Mouse (Mus musculus): ENCODE results near the gene Hoxd10. TPM values are rescaled to one million over a fixed set of nuclear protein-coding genes. Genes with fewer than 3 reads are reported as not detected.

Hoxd10 gene
- polyA plus RNA-seq, 1 experiment from 2014 or later: 1.6 TPM

GRCm38 (mm10) chr2:74672481-74673362 lies 19.0 kb upstream of the Hoxd10 start:
- Histone ChIP-seq H3K27ac (ENCODE audit: low read depth, low read length) (no peak overlapping the region), H3K27me3 (replicated peaks; ENCODE audit: control insufficient read depth, insufficient read depth, low read length) (peaks cover 99% of the 10 kb centered on the region), H3K4me2 (replicated peaks; ENCODE audit: low read depth) (peak overlapping the region; percentile 58), H3K9ac (ENCODE audit: low read depth, low read length) (no peak overlapping the region), H3K36me3 (ENCODE audit: control insufficient read depth, insufficient read depth) (no peaks in the 10 kb centered on the region), H3K9me3 (ENCODE audit: control insufficient read depth) (no peaks in the 10 kb centered on the region), H3K4me1 (replicated peaks; ENCODE audit: control insufficient read depth, insufficient read depth, low read length) (0 out of 2 replicates have a peak, but pooled peaks cover 3% of the 10 kb centered on the region), H3K4me3 (ENCODE audit: low read depth, low read length) (peak overlapping the region; percentile 38)
- TF ChIP-seq CTCF (IDR thresholded peaks at IDR 0.05; ENCODE audit: low read depth): peak; percentile 86
- WGBS: 6% methylated on average over 39 of the region's 40 CpGs
- no peak for ATAC-seq

GRCm38 (mm10) chr2:74673835-74674425 lies 17.8 kb upstream of the Hoxd10 start:
- no peak for TF ChIP-seq CTCF (IDR thresholded peaks at IDR 0.05; ENCODE audit: low read depth)
- no peak overlapping the region for H3K4me2 ChIP-seq (replicated peaks; ENCODE audit: low read depth)
- peaks cover 99% of the 10 kb centered on the region for H3K27me3 ChIP-seq (replicated peaks; ENCODE audit: control insufficient read depth, insufficient read depth, low read length)
- H3K27ac ChIP-seq (ENCODE audit: low read depth, low read length): no peak overlapping the region
- 5% methylated on average over 24 of the region's 24 CpGs for WGBS
- H3K9me3 ChIP-seq (ENCODE audit: control insufficient read depth): no peaks in the 10 kb centered on the region
- no peaks in the 10 kb centered on the region for H3K4me1 ChIP-seq (replicated peaks; ENCODE audit: control insufficient read depth, insufficient read depth, low read length)
- no peaks in the 10 kb centered on the region for H3K36me3 ChIP-seq (ENCODE audit: control insufficient read depth, insufficient read depth)
- ATAC-seq: no peak
- H3K9ac ChIP-seq (ENCODE audit: low read depth, low read length): no peak overlapping the region
- no peak overlapping the region for H3K4me3 ChIP-seq (ENCODE audit: low read depth, low read length)

GRCm38 (mm10) chr2:74674881-74675665 lies 16.7 kb upstream of the Hoxd10 start, which contains the start of gene Hoxd12:
Gene Hoxd12, plus strand, starts transcription at chr2:74675013.
- no peak within 1 kb of the TSS for H3K4me3 ChIP-seq (ENCODE audit: low read depth, low read length)
- no peak within 1 kb of the TSS for H3K4me2 ChIP-seq (replicated peaks; ENCODE audit: low read depth)
- H3K4me1 ChIP-seq (replicated peaks; ENCODE audit: control insufficient read depth, insufficient read depth, low read length): no peaks in the 10 kb centered on the region
- H3K27ac ChIP-seq (ENCODE audit: low read depth, low read length): no peak within 1 kb of the TSS
- no peaks in the 10 kb centered on the region for H3K36me3 ChIP-seq (ENCODE audit: control insufficient read depth, insufficient read depth)
- ATAC-seq: no peak
- H3K9ac ChIP-seq (ENCODE audit: low read depth, low read length): no peak within 1 kb of the TSS
- TF ChIP-seq CTCF (IDR thresholded peaks at IDR 0.05; ENCODE audit: low read depth): no peak
- H3K27me3 ChIP-seq (replicated peaks; ENCODE audit: control insufficient read depth, insufficient read depth, low read length): peaks cover 99% of the 10 kb centered on the region
- WGBS: 4% methylated on average over 47 of the region's 47 CpGs
- no peaks in the 10 kb centered on the region for H3K9me3 ChIP-seq (ENCODE audit: control insufficient read depth)

- Histone ChIP-seq H3K27ac (ENCODE audit: low read depth, low read length) (no peak overlapping the region), H3K4me1 (replicated peaks; ENCODE audit: control insufficient read depth, insufficient read depth, low read length) (no peaks in the 10 kb centered on the region)
These were observed 15.9 kb upstream of the Hoxd10 start for GRCm38 (mm10) chr2:74675666-74676282.

DNA sequence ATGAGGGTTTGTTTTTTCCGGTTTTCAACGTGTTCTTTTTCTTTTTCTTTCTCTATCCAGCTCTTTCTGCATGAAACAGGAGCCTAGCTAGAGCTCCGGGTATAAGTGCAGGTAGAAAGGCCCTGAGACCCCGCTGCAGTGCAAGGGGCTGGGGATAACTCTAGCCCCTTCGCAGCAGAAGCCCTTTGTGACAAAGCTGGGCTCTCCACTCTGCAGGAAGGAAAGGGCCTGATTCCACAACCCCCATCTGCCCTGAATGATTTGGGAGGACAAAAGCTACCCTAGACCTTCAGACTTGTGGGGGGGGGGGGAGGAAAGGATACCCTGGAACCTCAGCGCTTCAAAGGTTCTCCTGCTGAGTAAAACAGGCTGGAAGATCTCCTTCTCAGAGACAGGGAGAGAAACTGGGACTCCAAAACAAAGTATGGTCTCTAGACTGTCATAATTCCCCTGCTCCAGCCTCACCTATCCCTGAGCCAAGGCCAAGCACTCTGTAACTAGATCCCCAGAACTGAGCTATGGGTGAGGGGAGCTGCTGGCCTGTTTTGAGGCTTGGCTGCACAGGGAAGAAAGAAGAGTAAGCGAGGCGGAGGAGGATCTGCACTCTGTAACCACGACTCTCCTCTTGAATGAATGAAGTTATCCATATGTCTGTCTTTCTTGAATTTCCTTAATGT lies 15.2 kb upstream of the Hoxd10 start:
- Histone ChIP-seq H3K4me3 (ENCODE audit: low read depth, low read length) (no peak overlapping the region), H3K4me2 (replicated peaks; ENCODE audit: low read depth) (no peak overlapping the region), H3K4me1 (replicated peaks; ENCODE audit: control insufficient read depth, insufficient read depth, low read length) (no peaks in the 10 kb centered on the region), H3K9me3 (ENCODE audit: control insufficient read depth) (no peaks in the 10 kb centered on the region), H3K27ac (ENCODE audit: low read depth, low read length) (no peak overlapping the region), H3K36me3 (ENCODE audit: control insufficient read depth, insufficient read depth) (no peaks in the 10 kb centered on the region), H3K27me3 (replicated peaks; ENCODE audit: control insufficient read depth, insufficient read depth, low read length) (peaks cover 100% of the 10 kb centered on the region), H3K9ac (ENCODE audit: low read depth, low read length) (no peak overlapping the region)
- 7% methylated on average over 9 of the region's 9 CpGs for WGBS
- no peak for TF ChIP-seq CTCF (IDR thresholded peaks at IDR 0.05; ENCODE audit: low read depth)
- no peak for ATAC-seq

More at GRCm38 (mm10) chr2:74675666-74676282, 15.9 kb upstream of the Hoxd10 start:
- peaks cover 100% of the 10 kb centered on the region for H3K27me3 ChIP-seq (replicated peaks; ENCODE audit: control insufficient read depth, insufficient read depth, low read length)
- no peak overlapping the region for H3K4me2 ChIP-seq (replicated peaks; ENCODE audit: low read depth)
- H3K9ac ChIP-seq (ENCODE audit: low read depth, low read length): no peak overlapping the region
- H3K4me3 ChIP-seq (ENCODE audit: low read depth, low read length): no peak overlapping the region
- H3K36me3 ChIP-seq (ENCODE audit: control insufficient read depth, insufficient read depth): no peaks in the 10 kb centered on the region
- TF ChIP-seq CTCF (IDR thresholded peaks at IDR 0.05; ENCODE audit: low read depth): no peak
- ATAC-seq: no peak
- H3K9me3 ChIP-seq (ENCODE audit: control insufficient read depth): no peaks in the 10 kb centered on the region
- WGBS: 6% methylated on average over 23 of the region's 24 CpGs
